Mouse (Mus musculus): ENCODE data around the gene Cnpy3. TPM values are rescaled to one million over a fixed set of nuclear protein-coding genes. Genes with fewer than 3 reads are reported as not detected.

Gene Cnpy3
- polyA plus RNA-seq, 1 experiment from 2014 or later = 78.2 TPM

- Histone ChIP-seq H3K4me3 (replicated peaks) (no peak overlapping the region), H3K9ac (no peak overlapping the region), H3K4me2 (replicated peaks) (no peak overlapping the region), H3K4me1 (peaks cover 1% of the 10 kb centered on the region), H3K9me3 (replicated peaks) (no peaks in the 10 kb centered on the region), H3K36me3 (peaks cover 22% of the 10 kb centered on the region), H3K27ac (replicated peaks) (no peak overlapping the region), H3K27me3 (peaks cover 1% of the 10 kb centered on the region; the same call in 1 of the 2 replicates)
- no peak for ATAC-seq (ENCODE audit: insufficient number of reproducible peaks, low FRiP score, low TSS enrichment, low read depth)
- 90% methylated on average over 3 of the region's 3 CpGs for WGBS
Observed at GRCm38 (mm10) chr17:46734055-46734454, 18.0 kb downstream of the Cnpy3 start.

DNA sequence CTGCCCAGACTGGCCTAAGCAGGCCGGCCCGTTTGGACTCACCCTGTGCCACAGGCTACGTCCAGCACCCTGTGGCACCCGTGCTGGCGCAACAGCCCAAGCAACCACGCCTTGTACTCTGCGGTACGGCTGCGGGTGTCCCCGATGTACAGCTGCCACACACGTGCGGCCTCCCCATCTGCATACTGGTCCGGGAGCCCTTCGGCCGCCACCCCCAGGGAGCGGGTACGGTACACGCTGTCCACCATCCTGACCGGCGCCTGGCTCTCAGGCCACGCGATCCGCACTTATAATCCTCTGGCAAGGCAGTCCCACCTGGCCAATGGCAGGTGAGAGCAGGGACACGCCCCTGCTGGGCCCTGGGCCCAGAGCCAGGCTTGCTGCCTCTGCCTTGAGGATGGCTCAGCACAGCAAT lies 23.1 kb downstream of the Cnpy3 start, which contains the start of gene Gnmt:
Gene Gnmt, minus strand, starts transcription at position 265 of the 415 bp plus-strand sequence.
- 12% methylated on average over 24 of the region's 24 CpGs for WGBS
- H3K27ac ChIP-seq (replicated peaks) = no peak within 1 kb of the TSS
- no peak within 1 kb of the TSS for H3K9ac ChIP-seq
- peak; percentile 15; the same call in 1 of the 2 replicates for ATAC-seq (ENCODE audit: insufficient number of reproducible peaks, low FRiP score, low TSS enrichment, low read depth)
- peaks cover 25% of the 10 kb centered on the region for H3K36me3 ChIP-seq
- H3K27me3 ChIP-seq = peaks cover 6% of the 10 kb centered on the region; the same call in 1 of the 2 replicates
- peaks cover 9% of the 10 kb centered on the region for H3K4me1 ChIP-seq
- H3K9me3 ChIP-seq (replicated peaks) = no peaks in the 10 kb centered on the region
- peak within 1 kb of the TSS; percentile 28 for H3K4me3 ChIP-seq (replicated peaks)
- peak within 1 kb of the TSS; percentile 47 for H3K4me2 ChIP-seq (replicated peaks)

DNA sequence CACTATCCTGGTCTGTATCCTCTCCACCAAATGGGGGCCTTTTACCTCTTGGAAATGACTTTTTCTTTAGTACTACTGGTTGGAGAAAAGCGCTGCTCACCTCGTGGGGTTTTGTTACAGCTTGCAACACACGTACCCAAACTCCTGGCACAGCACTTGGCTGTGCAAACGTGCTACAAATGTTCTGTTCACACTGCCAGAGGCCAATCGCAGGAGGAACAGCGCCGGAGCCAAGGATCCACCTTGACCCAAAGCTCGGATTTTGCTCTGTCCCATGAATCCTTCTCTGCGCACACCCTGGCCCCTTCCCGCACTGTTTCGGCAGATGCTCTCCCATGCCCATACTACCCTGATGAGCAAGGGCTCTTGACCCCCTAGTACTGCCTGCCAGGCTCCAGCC lies 23.5 kb downstream of the Cnpy3 start:
- H3K27me3 ChIP-seq = peaks cover 6% of the 10 kb centered on the region; the same call in 1 of the 2 replicates
- peaks cover 30% of the 10 kb centered on the region for H3K36me3 ChIP-seq
- no peaks in the 10 kb centered on the region for H3K9me3 ChIP-seq (replicated peaks)
- 44% methylated on average over 11 of the region's 11 CpGs for WGBS
- H3K4me2 ChIP-seq (replicated peaks) = peak overlapping the region; percentile 47
- H3K27ac ChIP-seq (replicated peaks) = no peak overlapping the region
- H3K9ac ChIP-seq = no peak overlapping the region
- ATAC-seq (ENCODE audit: insufficient number of reproducible peaks, low FRiP score, low TSS enrichment, low read depth) = no peak
- H3K4me1 ChIP-seq = peaks cover 9% of the 10 kb centered on the region
- peak overlapping the region; percentile 28 for H3K4me3 ChIP-seq (replicated peaks)

GRCm38 (mm10) chr17:46728021-46728420 lies 24.0 kb downstream of the Cnpy3 start:
- Histone ChIP-seq H3K36me3 (peaks cover 34% of the 10 kb centered on the region), H3K9me3 (replicated peaks) (no peaks in the 10 kb centered on the region), H3K4me1 (peaks cover 9% of the 10 kb centered on the region), H3K9ac (no peak overlapping the region), H3K27me3 (peaks cover 6% of the 10 kb centered on the region; the same call in 1 of the 2 replicates), H3K4me3 (replicated peaks) (no peak overlapping the region), H3K4me2 (replicated peaks) (no peak overlapping the region), H3K27ac (replicated peaks) (no peak overlapping the region)
- no peak for ATAC-seq (ENCODE audit: insufficient number of reproducible peaks, low FRiP score, low TSS enrichment, low read depth)
- WGBS = 26% methylated on average over 6 of the region's 6 CpGs

GRCm38 (mm10) chr17:46727271-46727670 lies 24.7 kb downstream of the Cnpy3 start:
- Histone ChIP-seq H3K36me3 (peaks cover 39% of the 10 kb centered on the region), H3K9me3 (replicated peaks) (no peaks in the 10 kb centered on the region), H3K4me3 (replicated peaks) (no peak overlapping the region), H3K9ac (no peak overlapping the region), H3K4me1 (peaks cover 9% of the 10 kb centered on the region), H3K27ac (replicated peaks) (no peak overlapping the region), H3K4me2 (replicated peaks) (no peak overlapping the region), H3K27me3 (peaks cover 6% of the 10 kb centered on the region; the same call in 1 of the 2 replicates)
- ATAC-seq (ENCODE audit: insufficient number of reproducible peaks, low FRiP score, low TSS enrichment, low read depth) = no peak
- 85% methylated on average over 11 of the region's 11 CpGs for WGBS

GRCm38 (mm10) chr17:46725731-46726645 lies 26.0 kb downstream of the Cnpy3 start:
- H3K4me1 ChIP-seq = peaks cover 9% of the 10 kb centered on the region
- H3K4me3 ChIP-seq (replicated peaks) = no peak overlapping the region
- ATAC-seq (ENCODE audit: insufficient number of reproducible peaks, low FRiP score, low TSS enrichment, low read depth) = no peak
- no peak overlapping the region for H3K4me2 ChIP-seq (replicated peaks)
- H3K9me3 ChIP-seq (replicated peaks) = no peaks in the 10 kb centered on the region
- H3K36me3 ChIP-seq = peaks cover 52% of the 10 kb centered on the region
- 92% methylated on average over 26 of the region's 26 CpGs for WGBS
- H3K27me3 ChIP-seq = peaks cover 6% of the 10 kb centered on the region; the same call in 1 of the 2 replicates
- H3K9ac ChIP-seq = no peak overlapping the region
- H3K27ac ChIP-seq (replicated peaks) = no peak overlapping the region

- Histone ChIP-seq H3K36me3 (peaks cover 59% of the 10 kb centered on the region), H3K9ac (no peak overlapping the region), H3K4me1 (peaks cover 9% of the 10 kb centered on the region), H3K27ac (replicated peaks) (no peak overlapping the region), H3K4me2 (replicated peaks) (no peak overlapping the region), H3K27me3 (peaks cover 6% of the 10 kb centered on the region; the same call in 1 of the 2 replicates), H3K4me3 (replicated peaks) (no peak overlapping the region), H3K9me3 (replicated peaks) (no peaks in the 10 kb centered on the region)
- 45% methylated on average over 9 of the region's 9 CpGs for WGBS
- no peak for ATAC-seq (ENCODE audit: insufficient number of reproducible peaks, low FRiP score, low TSS enrichment, low read depth)
Observed at GRCm38 (mm10) chr17:46725273-46725672, 26.7 kb downstream of the Cnpy3 start.

GRCm38 (mm10) chr17:46724477-46725084 lies 27.4 kb downstream of the Cnpy3 start:
- Histone ChIP-seq H3K4me3 (replicated peaks) (no peak overlapping the region), H3K9ac (no peak overlapping the region), H3K4me2 (replicated peaks) (no peak overlapping the region), H3K36me3 (peaks cover 63% of the 10 kb centered on the region), H3K9me3 (replicated peaks) (no peaks in the 10 kb centered on the region), H3K27me3 (peaks cover 6% of the 10 kb centered on the region; the same call in 1 of the 2 replicates), H3K27ac (replicated peaks) (no peak overlapping the region), H3K4me1 (peaks cover 9% of the 10 kb centered on the region)
- no peak for ATAC-seq (ENCODE audit: insufficient number of reproducible peaks, low FRiP score, low TSS enrichment, low read depth)
- WGBS = 79% methylated on average over 20 of the region's 20 CpGs

GRCm38 (mm10) chr17:46721077-46721476 lies 30.9 kb downstream of the Cnpy3 start:
- Histone ChIP-seq H3K4me1 (no peaks in the 10 kb centered on the region), H3K27ac (replicated peaks) (no peak overlapping the region), H3K36me3 (peaks cover 69% of the 10 kb centered on the region), H3K9ac (no peak overlapping the region), H3K4me2 (replicated peaks) (no peak overlapping the region), H3K9me3 (replicated peaks) (no peaks in the 10 kb centered on the region), H3K27me3 (no peaks in the 10 kb centered on the region), H3K4me3 (replicated peaks) (no peak overlapping the region)
- no peak for ATAC-seq (ENCODE audit: insufficient number of reproducible peaks, low FRiP score, low TSS enrichment, low read depth)
- 87% methylated on average over 7 of the region's 7 CpGs for WGBS

DNA sequence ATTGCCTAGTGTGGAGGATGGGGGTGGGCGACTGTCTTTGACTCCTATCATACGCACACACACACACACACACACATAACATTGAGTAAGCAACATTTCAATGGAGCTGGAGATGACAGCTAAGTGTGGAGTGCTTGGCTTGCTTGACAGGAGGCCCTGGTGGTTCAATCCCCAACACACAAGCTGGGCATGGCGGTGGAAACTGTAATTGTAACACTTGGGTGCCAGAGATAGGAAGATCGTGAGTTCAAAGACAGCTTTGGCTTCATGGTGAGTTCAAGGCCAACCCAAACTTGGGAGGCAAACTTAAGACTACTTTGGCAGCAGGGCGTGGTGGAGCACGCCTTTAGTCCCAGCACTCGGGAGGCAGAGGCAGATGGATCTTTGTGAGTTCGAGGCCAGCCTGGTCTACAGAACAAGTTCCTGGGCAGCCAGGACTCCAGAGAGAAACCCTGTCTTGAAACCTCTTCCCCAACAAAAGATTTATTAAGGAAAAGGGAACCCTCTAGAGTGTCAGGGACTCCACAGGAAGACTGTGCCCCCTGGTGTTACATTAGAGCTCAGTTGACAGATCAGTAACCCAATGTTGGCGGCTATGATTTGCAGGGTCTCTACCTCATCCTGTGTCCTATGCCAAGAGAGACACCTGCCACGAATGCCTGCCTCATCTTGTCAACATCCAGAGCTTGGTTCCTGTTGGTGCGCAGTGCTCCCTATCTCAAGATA lies 37.1 kb downstream of the Cnpy3 start:
- H3K9me3 ChIP-seq (replicated peaks) = no peaks in the 10 kb centered on the region
- peaks cover 33% of the 10 kb centered on the region for H3K36me3 ChIP-seq
- WGBS = 94% methylated on average over 11 of the region's 11 CpGs
- no peak overlapping the region for H3K4me2 ChIP-seq (replicated peaks)
- no peak overlapping the region for H3K4me3 ChIP-seq (replicated peaks)
- no peak overlapping the region for H3K9ac ChIP-seq
- no peak for ATAC-seq (ENCODE audit: insufficient number of reproducible peaks, low FRiP score, low TSS enrichment, low read depth)
- H3K4me1 ChIP-seq = peaks cover 14% of the 10 kb centered on the region
- no peak overlapping the region for H3K27ac ChIP-seq (replicated peaks)
- no peaks in the 10 kb centered on the region for H3K27me3 ChIP-seq

- WGBS = 87% methylated on average over 9 of the region's 9 CpGs
- no peak for ATAC-seq (ENCODE audit: insufficient number of reproducible peaks, low FRiP score, low TSS enrichment, low read depth)
- H3K9ac ChIP-seq = no peak overlapping the region
- H3K4me2 ChIP-seq (replicated peaks) = no peak overlapping the region
- H3K9me3 ChIP-seq (replicated peaks) = no peaks in the 10 kb centered on the region
- peaks cover 33% of the 10 kb centered on the region for H3K36me3 ChIP-seq
- H3K4me1 ChIP-seq = peaks cover 14% of the 10 kb centered on the region
- H3K27me3 ChIP-seq = no peaks in the 10 kb centered on the region
- H3K4me3 ChIP-seq (replicated peaks) = no peak overlapping the region
- no peak overlapping the region for H3K27ac ChIP-seq (replicated peaks)
Observed at GRCm38 (mm10) chr17:46713849-46714248, 38.2 kb downstream of the Cnpy3 start.
